In the genomic region with DNA sequence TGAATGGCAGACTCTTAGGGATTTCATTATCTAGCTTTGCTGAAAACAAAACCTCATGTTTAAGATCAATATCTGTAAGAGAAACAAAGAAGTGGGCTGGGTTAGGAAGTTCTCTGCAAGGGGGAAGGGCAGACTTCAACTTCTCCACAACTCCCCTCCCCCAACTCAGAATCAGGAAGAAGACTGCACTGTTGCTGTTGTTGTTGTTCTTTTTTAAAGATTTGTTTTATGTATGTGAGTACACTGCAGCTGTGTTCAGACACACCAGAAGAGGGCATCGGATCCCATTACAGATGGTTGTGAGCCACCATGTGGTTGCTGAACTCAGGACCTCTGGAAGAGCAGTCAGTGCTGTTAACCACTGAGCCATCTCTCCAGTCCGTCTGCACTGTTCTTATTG, we compare ENCODE assay signal across 8 mouse cellular contexts.
DNase-seq lines count a peak whose midpoint lies in the region; ATAC-seq and TF ChIP-seq lines count a peak whose summit lies in the region.
"Not testable (repeated sequence)": the region's sequence is repeated elsewhere in the genome, so short reads cannot be mapped to it uniquely, and the experiment has no call there.

No protein-coding gene starts in this region.

- DNase-seq in CD4-positive helper T cell, adult 2 months (ENCODE audit: low read depth, low spot score) = peak; percentile 20
- peak; percentile 28 for DNase-seq in heart, adult 8-10 months (ENCODE audit: low spot score)
- not testable (repeated sequence) for DNase-seq in layer of hippocampus, adult 2 months (ENCODE audit: low spot score in 2 of 2)
- DNase-seq in lung, postnatal 10 days = peak; percentile 40
- peak; percentile 22 for DNase-seq in splenic B cell, adult 2 months (ENCODE audit: low read depth, low spot score)
- peak; percentile 12 for DNase-seq in thymus, postnatal 4 days

- ATAC-seq in megakaryocyte progenitor cell, adult 5-6 weeks (replicated peaks; ENCODE audit: poor library complexity) = 0 out of 2 replicates have a peak, but pooled peaks have one; percentile 46

- H3K4me3 ChIP-seq in bone marrow macrophage, adult 2 months (ENCODE audit: insufficient read depth, low read length); layer of hippocampus, adult 2 months: not testable (repeated sequence)

- H3K4me1 ChIP-seq in bone marrow macrophage, adult 2 months (ENCODE audit: control insufficient read depth, insufficient read depth, low read length) = peaks cover 48% of the 10 kb centered on the region

- H3K36me3 ChIP-seq in splenic B cell, adult 2 months (ENCODE audit: control insufficient read depth, insufficient read depth, low read length, poor library complexity, severe bottlenecking) = not testable (repeated sequence)

- TF ChIP-seq POLR2A in bone marrow macrophage, adult 2 months (IDR thresholded peaks at IDR 0.05; ENCODE audit: borderline replicate concordance, low read depth, low read length) = not testable (repeated sequence)

- TF ChIP-seq CTCF in bone marrow macrophage, adult 2 months (IDR thresholded peaks at IDR 0.05; ENCODE audit: low read depth, low read length) = peak; percentile 42
- not testable (repeated sequence) for TF ChIP-seq CTCF in layer of hippocampus, adult 2 months (conservative IDR thresholded peaks at IDR 0.05)

- not testable (repeated sequence) for H3K27me3 ChIP-seq in splenic B cell, adult 2 months (ENCODE audit: control insufficient read depth, insufficient read depth, low read length, poor library complexity, severe bottlenecking)

- peak overlapping the region; percentile 91 for H3K27ac ChIP-seq in bone marrow macrophage, adult 2 months (ENCODE audit: insufficient read depth, low read depth, low read length)
- H3K27ac ChIP-seq in layer of hippocampus, adult 2 months = peak overlapping the region; percentile 5; the same call in 1 of the 2 replicates
